Mouse (Mus musculus): ENCODE measurements around the gene Serpinb3c.
"Not testable (repeated sequence)": the region's sequence is repeated elsewhere in the genome, so short reads cannot be mapped to it uniquely, and the experiment has no call there.

Gene Serpinb3c

DNA sequence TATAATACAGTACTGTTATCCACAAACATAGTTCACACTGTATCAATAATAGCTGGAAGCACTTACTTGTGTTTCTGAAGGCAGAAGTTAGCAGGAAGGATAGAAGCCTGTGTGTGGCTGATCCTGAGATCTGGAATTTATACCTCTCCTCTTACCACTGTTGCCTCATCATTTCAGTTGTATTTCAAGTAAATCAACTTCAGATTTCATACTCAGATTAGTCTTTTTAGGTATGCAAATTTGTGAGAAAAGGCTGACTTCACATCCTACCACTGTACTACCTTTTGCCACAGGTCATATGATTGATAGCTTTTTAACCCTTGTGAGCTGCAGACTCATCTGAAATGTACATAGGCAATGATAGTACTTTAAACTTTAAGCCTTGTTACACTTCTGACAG lies at the start of gene Serpinb3c, which contains the start of gene Serpinb3b:
Gene Serpinb3c, minus strand, starts transcription at position 111 of the 400 bp plus-strand sequence.
Gene Serpinb3b, minus strand, starts transcription at position 101 of the 400 bp plus-strand sequence.
- DNase-seq (ENCODE audit: low spot score), result not testable (repeated sequence)

GRCm38 (mm10) chr1:107243170-107243569 lies 35.0 kb downstream of the Serpinb3c start:
- not testable (repeated sequence) for DNase-seq (ENCODE audit: low spot score)
